Mouse (Mus musculus) G1E (cell line): ENCODE measurements around the gene Srsf3.

Experiments
- CTCF ChIP-seq: IDR thresholded peaks from 2 replicates; pipeline ENCODE4 v1.5.1; 2012; ENCODE audit warnings: low read depth, low read length, inconsistent platforms, mixed read lengths
- GATA1 ChIP-seq: IDR thresholded peaks from 2 replicates; pipeline ENCODE4 v1.6.1; 2012; ENCODE audit warnings: borderline replicate concordance, low read length, inconsistent platforms, mixed read lengths
- GATA2 ChIP-seq: IDR thresholded peaks from 2 replicates; pipeline ENCODE4 v1.6.1; 2012; ENCODE audit warnings: low read depth, low read length, inconsistent platforms, borderline replicate concordance
- TAL1 ChIP-seq: conservative IDR thresholded peaks from 2 replicates; pipeline ENCODE4 v1.6.1; 2012; ENCODE audit warnings: low read depth, low read length, inconsistent platforms, mixed read lengths

DNA sequence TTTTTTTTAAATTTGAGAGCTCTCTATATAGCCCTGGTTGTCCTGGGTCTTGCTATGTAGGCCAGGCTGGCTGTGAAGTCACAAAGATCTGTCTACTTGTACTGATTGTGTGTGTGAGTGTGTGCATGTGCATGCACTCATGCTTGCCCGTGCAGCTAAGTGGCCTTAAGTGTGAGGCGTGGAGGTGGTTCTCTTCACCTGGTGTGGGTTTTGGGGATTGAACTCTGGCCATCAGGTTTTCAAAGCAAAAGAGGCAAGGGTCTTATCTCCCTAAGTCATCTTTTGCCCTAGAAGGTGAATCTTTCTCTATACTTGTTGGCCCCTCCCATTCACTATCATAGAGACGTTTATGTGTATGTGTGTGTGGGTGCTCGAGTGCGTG lies 17.1 kb downstream of the Srsf3 start:
- no peak for TF ChIP-seq CTCF
- TF ChIP-seq GATA1: no peak
- TF ChIP-seq TAL1: no peak
- TF ChIP-seq GATA2: no peak
